Mouse (Mus musculus) inflammation-experienced regulatory T-cells, adult 6 months (primary cell): ENCODE measurements around the gene Folr1. TPM values are rescaled to one million over a fixed set of nuclear protein-coding genes. Genes with fewer than 3 reads are reported as not detected.
A peak's percentile ranks its signal among the peaks of the same experiment; 100 is the strongest.

ENCODE experiments used
- ATAC-seq: one replicate; pipeline ENCODE4 v1.8.0; 2017
- polyA plus RNA-seq, 3 experiments: library from polyadenylated mRNA; unstranded; fragments of 100-300 nt; shearing (Covaris generic); gene quantifications; one replicate each; pipeline ENCODE4 v1.2.1; 2017

Gene Folr1
- polyA plus RNA-seq, 3 experiments from 2014 or later: not detected

DNA sequence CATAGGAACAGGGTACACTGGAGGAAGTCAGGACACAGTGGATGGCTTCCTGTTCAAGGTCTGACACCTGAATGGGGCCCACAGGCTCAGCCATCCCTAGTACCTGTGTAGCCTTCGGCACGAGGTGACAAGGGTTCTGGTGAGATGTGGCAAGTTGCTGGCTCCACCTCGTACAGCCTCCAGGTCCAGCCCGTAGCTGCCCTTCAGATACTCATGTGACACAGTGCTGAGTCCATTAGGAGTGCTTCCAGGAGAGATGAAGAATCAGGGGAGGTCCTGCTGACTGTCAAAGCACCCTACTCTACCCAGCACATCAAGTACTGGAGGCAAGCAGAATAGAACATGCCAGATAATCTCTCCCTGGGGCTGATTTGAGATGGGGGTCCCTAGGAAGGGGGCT lies 38.2 kb downstream of the Folr1 start:
- ATAC-seq: no peak

DNA sequence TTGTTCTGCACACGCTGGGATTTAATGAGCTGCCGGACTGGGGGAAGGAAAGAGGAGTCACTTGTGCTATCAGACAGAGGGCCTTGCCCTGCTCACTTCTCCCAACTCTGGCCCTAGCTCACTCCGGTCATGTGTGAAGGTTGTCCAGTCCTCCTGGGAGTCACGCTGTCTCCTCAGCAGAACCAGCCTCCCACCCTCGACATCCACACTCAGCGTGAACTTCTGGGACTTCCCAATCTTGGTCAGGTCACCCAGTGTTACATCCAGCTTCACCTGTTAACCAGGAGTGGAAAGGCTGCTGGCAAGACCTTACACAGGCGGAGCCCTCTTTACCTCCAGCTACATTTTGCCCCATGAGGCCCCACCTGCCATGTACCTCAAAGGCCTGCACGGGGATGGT lies 39.2 kb downstream of the Folr1 start:
- ATAC-seq: no peak

DNA sequence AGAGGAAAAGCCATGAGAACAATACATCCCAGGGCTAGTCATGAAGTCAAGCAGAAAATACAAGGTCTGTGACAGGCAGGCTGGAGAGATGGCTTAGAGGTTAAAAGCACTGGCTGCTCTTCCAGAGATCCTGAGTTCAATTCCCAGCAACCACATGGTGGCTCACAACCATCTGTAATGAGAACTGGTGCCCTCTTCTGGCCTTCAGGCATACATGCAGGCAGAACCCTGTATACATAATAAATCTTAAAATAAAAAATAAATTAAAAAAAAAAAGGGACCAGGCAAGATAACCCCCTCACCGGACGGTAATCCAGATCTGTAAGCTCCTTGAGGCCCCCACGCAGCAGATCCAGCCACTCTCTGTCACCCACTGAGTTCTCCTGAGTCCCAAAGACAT lies 40.2 kb downstream of the Folr1 start:
- ATAC-seq: no peak

DNA sequence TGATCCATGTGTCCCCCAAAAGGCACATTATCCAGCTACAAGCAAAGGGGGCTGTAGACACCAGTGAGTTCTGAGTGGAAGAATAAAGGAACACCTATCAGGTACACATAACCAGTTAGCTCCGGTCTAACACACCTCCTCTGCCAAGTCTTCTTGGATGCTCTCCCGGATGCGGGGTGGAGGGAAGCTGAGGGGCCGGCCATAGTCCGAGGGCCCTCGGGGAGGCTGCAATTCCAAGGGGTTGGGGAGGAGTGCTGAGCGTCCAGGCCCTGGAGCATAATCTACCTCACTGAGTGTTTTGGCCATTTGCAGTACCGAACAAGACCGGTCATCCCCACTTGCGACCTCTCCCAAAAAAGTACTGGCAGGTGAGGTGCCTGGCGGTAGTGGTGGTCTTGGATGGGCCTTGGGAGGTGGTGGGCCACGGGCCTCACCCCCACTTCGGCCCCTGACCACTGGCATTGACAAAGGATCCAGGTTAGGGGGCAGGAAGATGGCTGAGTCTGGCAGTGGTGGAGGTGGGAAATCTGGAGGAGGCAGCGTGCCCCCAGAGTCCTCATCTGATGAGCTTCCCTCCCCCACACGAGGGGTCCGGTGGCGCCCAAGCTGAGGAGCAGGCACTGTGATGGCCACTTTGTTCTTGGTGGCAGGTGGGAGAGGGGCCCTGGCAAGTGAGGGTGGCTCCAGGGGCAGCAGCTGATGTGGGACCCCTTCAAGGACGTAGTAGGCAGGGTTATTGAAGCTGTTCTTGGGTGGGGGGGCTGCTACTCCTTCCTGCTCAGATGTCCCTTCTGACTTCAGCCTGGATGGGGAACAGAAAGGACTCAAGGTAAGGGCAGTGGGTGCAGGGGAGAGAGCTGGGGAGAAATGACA lies 46.6 kb downstream of the Folr1 start:
- ATAC-seq: no peak

DNA sequence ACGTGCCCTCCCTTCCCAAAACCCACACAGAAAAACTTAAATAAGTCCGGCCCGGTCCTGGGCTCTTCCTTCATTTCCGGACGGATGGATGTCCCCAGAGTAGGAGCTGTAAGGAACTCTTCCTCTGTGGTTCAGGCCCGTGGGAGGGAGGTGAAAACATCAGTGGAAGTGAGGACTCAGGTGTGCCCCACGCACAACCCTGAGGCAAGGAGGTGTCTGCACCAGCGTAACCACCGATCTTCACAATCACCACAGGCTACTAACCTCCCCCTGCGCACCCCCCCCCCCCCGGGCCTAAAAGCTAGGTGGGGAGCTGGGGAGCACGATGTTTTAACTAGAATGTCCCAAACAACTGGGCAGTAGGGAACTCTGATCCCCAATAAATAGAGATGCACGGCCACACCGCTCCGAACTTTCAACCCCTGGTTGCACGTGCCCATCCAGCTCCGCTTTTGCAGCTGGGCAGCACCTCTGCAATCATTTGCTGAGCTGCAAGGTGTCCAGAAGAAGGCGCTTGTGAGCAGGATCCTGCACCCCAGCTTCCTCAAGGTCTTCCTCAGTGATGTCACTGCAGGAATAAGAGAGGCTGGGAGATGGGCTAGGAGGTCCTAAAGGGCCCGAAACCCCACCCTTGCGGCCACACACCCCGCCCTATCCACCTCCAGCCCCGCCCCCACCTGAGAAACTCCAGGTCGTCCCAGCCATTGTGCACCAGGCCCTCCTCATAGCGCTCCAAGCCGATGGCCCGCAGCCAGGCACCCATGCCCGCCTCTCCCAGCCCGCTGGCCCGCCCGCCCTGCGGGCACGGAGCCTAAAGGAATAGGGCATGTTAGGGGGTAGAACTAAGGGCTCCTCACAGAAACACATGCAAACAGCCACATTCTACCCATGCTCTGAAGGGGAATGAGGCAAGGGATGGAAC lies 47.5 kb downstream of the Folr1 start:
- no peak for ATAC-seq

DNA sequence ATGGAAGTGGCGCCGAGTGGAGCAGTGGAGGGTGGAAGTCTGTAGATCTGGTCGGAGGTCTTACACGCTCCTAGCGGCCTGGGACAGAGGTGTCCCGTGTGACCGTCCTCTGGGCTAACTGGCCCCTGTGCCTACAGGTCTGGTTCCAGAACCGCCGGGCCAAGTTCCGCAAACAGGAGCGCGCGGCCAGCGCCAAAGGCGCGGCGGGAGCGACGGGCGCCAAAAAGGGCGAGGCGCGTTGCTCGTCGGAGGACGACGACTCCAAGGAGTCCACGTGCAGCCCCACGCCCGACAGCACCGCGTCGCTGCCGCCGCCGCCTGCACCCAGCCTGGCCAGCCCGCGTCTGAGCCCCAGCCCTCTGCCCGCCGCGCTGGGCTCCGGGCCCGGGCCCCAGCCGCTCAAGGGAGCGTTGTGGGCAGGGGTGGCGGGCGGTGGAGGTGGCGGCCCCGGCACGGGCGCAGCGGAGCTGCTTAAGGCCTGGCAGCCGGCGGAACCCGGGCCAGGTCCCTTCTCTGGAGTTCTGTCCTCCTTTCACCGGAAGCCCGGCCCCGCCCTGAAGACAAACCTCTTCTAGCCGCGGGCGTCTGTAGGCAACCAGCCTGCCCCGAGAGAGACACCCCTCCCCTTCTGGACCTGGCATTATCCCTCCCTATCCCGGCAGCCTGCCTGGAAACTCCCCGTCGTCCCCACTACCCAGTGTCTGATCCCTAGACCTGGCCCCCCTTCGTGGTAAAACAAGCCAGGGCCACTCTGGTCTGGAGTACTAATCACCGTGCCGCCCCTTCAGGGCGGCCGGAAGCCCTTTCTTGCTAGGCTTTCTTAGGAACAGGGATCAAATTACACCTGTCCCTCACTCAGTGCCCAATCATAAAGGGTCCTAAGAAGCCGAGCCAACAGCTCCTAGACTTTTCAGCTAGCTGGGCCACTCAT lies 48.8 kb downstream of the Folr1 start:
- ATAC-seq: peak; percentile 82

DNA sequence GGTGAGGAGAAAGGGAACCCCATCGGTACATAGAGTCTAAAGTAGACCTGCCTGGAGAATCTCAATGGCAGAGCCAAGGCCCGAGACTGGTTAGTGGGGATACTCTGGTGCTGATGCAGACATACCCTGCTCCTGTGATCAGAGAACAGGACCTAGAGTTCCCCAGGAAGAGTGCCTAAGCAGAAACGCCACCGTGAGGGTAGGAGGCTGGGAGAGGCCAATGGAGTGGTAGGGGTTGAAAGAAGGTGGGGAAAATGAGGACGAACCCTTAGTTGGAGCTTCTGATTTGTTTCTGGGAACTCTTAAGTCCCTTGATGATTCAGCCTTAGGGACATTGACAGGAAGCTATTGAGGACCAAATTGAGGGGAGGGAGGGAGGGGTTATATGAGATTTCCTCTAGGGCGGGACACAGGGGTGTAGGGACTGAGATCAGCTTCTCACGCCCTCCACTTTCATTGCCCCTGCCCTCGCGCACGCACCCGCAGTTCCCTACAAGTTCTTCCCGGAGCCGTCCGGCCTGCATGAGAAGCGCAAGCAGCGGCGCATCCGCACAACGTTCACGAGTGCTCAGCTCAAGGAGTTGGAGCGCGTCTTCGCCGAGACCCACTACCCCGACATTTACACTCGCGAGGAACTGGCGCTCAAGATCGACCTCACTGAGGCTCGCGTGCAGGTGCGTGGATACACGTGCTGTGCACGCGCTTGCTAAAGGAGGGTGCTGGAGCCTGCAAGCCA lies 50.1 kb downstream of the Folr1 start:
- ATAC-seq: no peak

DNA sequence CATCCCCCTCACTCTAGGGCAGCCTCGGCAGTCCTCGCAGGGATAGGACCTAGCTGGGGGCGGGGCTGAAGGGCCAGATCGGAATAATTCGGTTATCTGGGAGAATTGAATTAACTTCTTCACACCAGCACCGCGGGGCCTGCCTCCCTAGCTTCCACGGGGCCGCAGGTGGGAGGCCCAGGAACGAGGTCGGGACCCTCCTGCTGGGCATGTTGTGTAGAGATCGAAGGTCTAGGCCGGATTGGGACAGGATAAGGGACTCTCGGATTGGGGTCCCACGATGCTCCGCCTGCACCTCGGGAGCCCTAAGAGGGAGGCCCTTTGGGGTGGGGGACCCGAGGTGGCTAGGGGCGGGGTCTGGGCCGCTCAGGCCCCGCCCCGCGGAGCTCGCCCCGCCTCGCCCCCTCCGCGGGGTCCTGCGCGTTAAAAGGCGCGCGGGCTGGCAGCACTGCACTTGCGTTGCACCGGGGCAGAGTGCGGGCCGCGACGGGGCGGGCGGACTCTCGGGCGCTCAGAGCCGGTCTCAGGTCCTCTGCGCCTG lies 52.7 kb downstream of the Folr1 start, which contains the start of gene Phox2a:
Gene Phox2a, plus strand, starts transcription at position 453 of the 541 bp plus-strand sequence.
- ATAC-seq: no peak

Other genes starting within 250 kb of the Folr1 start
- 10 to 100 TPM in 2 of 3 experiments, 1 to 10 TPM in 1; 9.1 to 12.4 (median 10.7) TPM for gene Clpb, start 207.2 kb downstream of the Folr1 start, polyA plus RNA-seq
- not detected for gene Phox2a, start 52.5 kb downstream of the Folr1 start, polyA plus RNA-seq
- 1 to 10 TPM; 2.2 to 5.1 (median 4.0) TPM for gene Inppl1, start 32.6 kb downstream of the Folr1 start, polyA plus RNA-seq
- not detected for gene Folr2, start 13.6 kb downstream of the Folr1 start, polyA plus RNA-seq
- 10 to 100 TPM; 43.6 to 59.7 (median 52.5) TPM for gene Anapc15, start 7.1 kb downstream of the Folr1 start, polyA plus RNA-seq
- 100 to 1,000 TPM in 2 of 3 experiments, 10 to 100 TPM in 1; 96.6 to 125 (median 118) TPM for gene Lamtor1, start 35.1 kb upstream of the Folr1 start, polyA plus RNA-seq
- gene Tomt, start 35.6 kb upstream of the Folr1 start, polyA plus RNA-seq: under 1 TPM in 2 of 3 experiments, not detected in 1; 0.26 to 0.83 TPM
- gene Lrrc51, start 63.1 kb upstream of the Folr1 start, polyA plus RNA-seq: 1 to 10 TPM; 1.4 to 6.2 (median 4.0) TPM
- 10 to 100 TPM; 66.2 to 75.4 (median 71.3) TPM for gene Numa1, start 63.3 kb upstream of the Folr1 start, polyA plus RNA-seq
- gene Il18bp, start 147.9 kb upstream of the Folr1 start, polyA plus RNA-seq: 1 to 10 TPM; 5.8 to 7.4 (median 5.9) TPM
- 10 to 100 TPM; 23.2 to 32.3 (median 28.7) TPM for gene Rnf121, start 194.7 kb upstream of the Folr1 start, polyA plus RNA-seq
- gene Xndc1, start 194.7 kb upstream of the Folr1 start, polyA plus RNA-seq: 10 to 100 TPM; 17.6 to 31.1 (median 20.3) TPM
- gene Xntrpc, start 194.9 kb upstream of the Folr1 start, polyA plus RNA-seq: under 1 TPM; 0.24 to 0.93 (median 0.51) TPM
- gene Trpc2, start 212.3 kb upstream of the Folr1 start, polyA plus RNA-seq: under 1 TPM in 1 of 3 experiments, not detected in 2; 0.15 TPM
- not detected for gene Art1, start 231.0 kb upstream of the Folr1 start, polyA plus RNA-seq
- gene Art5, start 238.7 kb upstream of the Folr1 start, polyA plus RNA-seq: under 1 TPM in 1 of 3 experiments, not detected in 2; 0.51 TPM
- gene Chrna10, start 246.0 kb upstream of the Folr1 start, polyA plus RNA-seq: not detected